Mouse (Mus musculus) right cerebral cortex, postnatal 25 days (tissue): ENCODE results near the gene Pcdh17.

Experiments
- DNase-seq: peaks from one replicate; pipeline ENCODE4 v3.0.0; 2022

Gene Pcdh17

GRCm38 (mm10) chr14:84480546-84480945, 37.2 kb downstream of the Pcdh17 start:
- DNase-seq = no peak

- no peak for DNase-seq
Observed at GRCm38 (mm10) chr14:84484350-84484749, 41.0 kb downstream of the Pcdh17 start.

- DNase-seq = no peak
Observed at GRCm38 (mm10) chr14:84511010-84511409, 67.6 kb downstream of the Pcdh17 start.

GRCm38 (mm10) chr14:84532397-84532796, 89.0 kb downstream of the Pcdh17 start:
- DNase-seq = no peak

- DNase-seq = no peak
Observed at GRCm38 (mm10) chr14:84535264-84535663, 91.9 kb downstream of the Pcdh17 start.

GRCm38 (mm10) chr14:84541838-84542237, 98.5 kb downstream of the Pcdh17 start:
- peak; percentile 14 for DNase-seq

- no peak for DNase-seq
Observed at GRCm38 (mm10) chr14:84545968-84546367, 102.6 kb downstream of the Pcdh17 start.

GRCm38 (mm10) chr14:84547513-84548194, 104.3 kb downstream of the Pcdh17 start:
- DNase-seq = peak; percentile 39

- DNase-seq = no peak
Observed at GRCm38 (mm10) chr14:84551546-84551945, 108.2 kb downstream of the Pcdh17 start.

GRCm38 (mm10) chr14:84571071-84571470, 127.7 kb downstream of the Pcdh17 start:
- no peak for DNase-seq
